Mouse (Mus musculus) gastrocnemius, postnatal 25 days (tissue): ENCODE data around the gene Ankrd6. TPM values are rescaled to one million over a fixed set of nuclear protein-coding genes. Genes with fewer than 3 reads are reported as not detected.

Experiments used
- DNase-seq: peaks from one replicate; pipeline ENCODE4 v3.0.0; 2022
- total RNA-seq, 2 experiments: library from RNA; stranded (reverse); gene quantifications; 1 replicate in 1 of 2; 2 replicates in 1 of 2; pipeline ENCODE4 v1.2.3; 2021

Ankrd6 gene
- total RNA-seq, 2 experiments from 2014 or later = 2.2 to 3.2 TPM

- no peak for DNase-seq
Measured at GRCm38 (mm10) chr4:32779996-32780395, 170.6 kb downstream of the Ankrd6 start.

GRCm38 (mm10) chr4:32770284-32770810, 180.3 kb downstream of the Ankrd6 start:
- no peak for DNase-seq

GRCm38 (mm10) chr4:32768046-32768445, 182.6 kb downstream of the Ankrd6 start:
- no peak for DNase-seq

GRCm38 (mm10) chr4:32767471-32767870, 183.2 kb downstream of the Ankrd6 start:
- no peak for DNase-seq

GRCm38 (mm10) chr4:32757430-32757829, 193.2 kb downstream of the Ankrd6 start:
- no peak for DNase-seq

Other genes with a start within 250 kb of the Ankrd6 start
- gene Lyrm2, start 150.6 kb downstream of the Ankrd6 start, total RNA-seq = 10 to 100 TPM; 14.7 to 20.5 TPM
- 100 to 1,000 TPM; 126 to 165 TPM for gene Rragd, start 32.2 kb upstream of the Ankrd6 start, total RNA-seq
- 10 to 100 TPM; 42.6 to 45.9 TPM for gene Ube2j1, start 80.6 kb upstream of the Ankrd6 start, total RNA-seq
- gene Gabrr2, start 112.2 kb upstream of the Ankrd6 start, total RNA-seq = 1 to 10 TPM; 6.2 to 9.6 TPM
- under 1 TPM in 1 of 2 experiments, not detected in 1; 0.11 TPM for gene Gabrr1, start 181.7 kb upstream of the Ankrd6 start, total RNA-seq
- gene Pm20d2, start 238.9 kb upstream of the Ankrd6 start, total RNA-seq = 10 to 100 TPM; 36.7 to 39.6 TPM